Mouse (Mus musculus) stomach, postnatal 0 days (tissue): ENCODE data around the gene Zmynd12. TPM values are rescaled to one million over a fixed set of nuclear protein-coding genes. Genes with fewer than 3 reads are reported as not detected.

Experiments used
- ATAC-seq: fragments of 200-750 bp; cut with Nextera tagmentation; 2 replicates; pipeline ENCODE4 v1.8.0; 2017; ENCODE audit not compliant: low FRiP score, low TSS enrichment
- DNase-seq: peaks from one replicate; pipeline ENCODE4 v3.0.0-alpha.2; 2016; ENCODE audit warnings: low spot score
- H3K27ac ChIP-seq: fragments of 300-500 bp; sonication (generic); replicated peaks from 2 replicates; pipeline ENCODE4 v1.5.1; 2014; ENCODE audit warnings: mild to moderate bottlenecking, control low read depth
- H3K27me3 ChIP-seq: fragments of 300-500 bp; sonication (generic); 2 replicates; pipeline ENCODE4 v1.6.1; 2014; ENCODE audit warnings: low read length; ENCODE audit not compliant: control insufficient read depth, insufficient read depth
- H3K36me3 ChIP-seq: fragments of 300-500 bp; sonication (generic); 2 replicates; pipeline ENCODE4 v1.6.1; 2014; ENCODE audit warnings: low read length, mixed read lengths; ENCODE audit not compliant: control insufficient read depth, insufficient read depth
- H3K4me1 ChIP-seq: fragments of 300-500 bp; sonication (generic); replicated peaks from 2 replicates; pipeline ENCODE4 v1.6.1; 2014; ENCODE audit warnings: antibody characterized with exemption; ENCODE audit not compliant: control insufficient read depth, insufficient read depth
- H3K4me2 ChIP-seq: fragments of 300-500 bp; sonication (generic); replicated peaks from 2 replicates; pipeline ENCODE4 v1.6.1; 2014; ENCODE audit warnings: low read depth, mild to moderate bottlenecking, control low read depth, moderate library complexity
- H3K4me3 ChIP-seq: fragments of 300-500 bp; sonication (generic); 2 replicates; pipeline ENCODE4 v1.5.1; 2014; ENCODE audit warnings: low read depth, low read length, control low read depth
- H3K9ac ChIP-seq: fragments of 300-500 bp; sonication (generic); 2 replicates; pipeline ENCODE4 v1.6.1; 2014; ENCODE audit warnings: mild to moderate bottlenecking, low read length, control low read depth, mixed read lengths
- H3K9me3 ChIP-seq: fragments of 300-500 bp; sonication (generic); 2 replicates; pipeline ENCODE4 v1.6.1; 2016; ENCODE audit warnings: low read length; ENCODE audit not compliant: control insufficient read depth
- CTCF ChIP-seq: IDR thresholded peaks from 2 replicates; pipeline ENCODE4 v1.5.1; 2016; ENCODE audit warnings: antibody characterized with exemption, low read depth, mild to moderate bottlenecking, moderate library complexity
- EP300 ChIP-seq: optimal IDR thresholded peaks from 2 replicates; pipeline ENCODE3; 2016; ENCODE audit warnings: antibody characterized with exemption
- WGBS: fragments of 180-500 bp; shearing (Covaris S2); extraction: QIAGEN DNeasy Blood & Tissue Kit; methylation state at CpG from one replicate; pipeline ENCODE4 v1.1.7; 2014; 5-methylcytosine and 5-hydroxymethylcytosine counted together
- polyA plus RNA-seq: library from polyadenylated mRNA; unstranded; fragments of >200 nt; fragmentation: Nextera tagmentation; extraction: Ambion mirVana; gene quantifications from 2 replicates; pipeline ENCODE4 v1.2.1, GENCODE M21; 2015

The Zmynd12 gene
- polyA plus RNA-seq, 1 experiment from 2014 or later, result 0.15 TPM

- WGBS, result 64% methylated on average over 5 of the region's 5 CpGs
- no peak overlapping the region for H3K4me3 ChIP-seq
- DNase-seq (no peak), ATAC-seq (no peak)
- no peak overlapping the region for H3K9ac ChIP-seq
- no peaks in the 10 kb centered on the region for H3K27me3 ChIP-seq
- no peaks in the 10 kb centered on the region for H3K36me3 ChIP-seq
- no peaks in the 10 kb centered on the region for H3K4me1 ChIP-seq
- no peak overlapping the region for H3K27ac ChIP-seq
- no peaks in the 10 kb centered on the region for H3K9me3 ChIP-seq
- H3K4me2 ChIP-seq, result no peak overlapping the region
- TF ChIP-seq EP300, result no peak
- no peak for TF ChIP-seq CTCF
Measured at GRCm38 (mm10) chr4:119498319-119498848, 75.8 kb downstream of the Zmynd12 start.

- Histone ChIP-seq H3K27ac (no peak overlapping the region), H3K4me1 (no peaks in the 10 kb centered on the region), H3K4me3 (no peak overlapping the region), H3K9ac (no peak overlapping the region), H3K27me3 (no peaks in the 10 kb centered on the region), H3K9me3 (no peaks in the 10 kb centered on the region), H3K36me3 (no peaks in the 10 kb centered on the region), H3K4me2 (no peak overlapping the region)
- ATAC-seq, result no peak
- 77% methylated on average over 2 of the region's 2 CpGs for WGBS
- TF ChIP-seq EP300 (no peak), CTCF (peak; percentile 35)
- no peak for DNase-seq
Measured at GRCm38 (mm10) chr4:119511591-119511990, 89.0 kb downstream of the Zmynd12 start.

GRCm38 (mm10) chr4:119512731-119513141, 90.1 kb downstream of the Zmynd12 start:
- Histone ChIP-seq H3K36me3 (no peaks in the 10 kb centered on the region), H3K27ac (no peak overlapping the region), H3K4me2 (no peak overlapping the region), H3K9ac (no peak overlapping the region), H3K27me3 (no peaks in the 10 kb centered on the region), H3K9me3 (no peaks in the 10 kb centered on the region), H3K4me3 (no peak overlapping the region), H3K4me1 (no peaks in the 10 kb centered on the region)
- WGBS, result 48% methylated on average over 3 of the region's 3 CpGs
- ATAC-seq (no peak), DNase-seq (no peak)
- TF ChIP-seq EP300, result no peak
- TF ChIP-seq CTCF, result no peak

Other genes starting within 250 kb of the Zmynd12 start
- gene Zfp691, start 248.6 kb upstream of the Zmynd12 start, polyA plus RNA-seq, result 3.7 and 4.1 TPM in 2 replicates
- 0.40 and 0.42 TPM in 2 replicates for gene Ermap, start 232.8 kb upstream of the Zmynd12 start, polyA plus RNA-seq
- 99.7 and 100 TPM in 2 replicates for gene Svbp, start 227.5 kb upstream of the Zmynd12 start, polyA plus RNA-seq
- gene Tmem269, start 204.6 kb upstream of the Zmynd12 start, polyA plus RNA-seq, result 0.07 and 0.10 TPM in 2 replicates
- gene AU022252, start 190.1 kb upstream of the Zmynd12 start, polyA plus RNA-seq, result 15.6 and 16.9 TPM in 2 replicates
- gene P3h1, start 189.9 kb upstream of the Zmynd12 start, polyA plus RNA-seq, result 17.0 and 19.7 TPM in 2 replicates
- 0.07 TPM in 1 of 2 replicates, not detected in the other for gene Cldn19, start 167.4 kb upstream of the Zmynd12 start, polyA plus RNA-seq
- 330 and 339 TPM in 2 replicates for gene Ybx1, start 128.2 kb upstream of the Zmynd12 start, polyA plus RNA-seq
- 42.0 and 44.7 TPM in 2 replicates for gene Ppih, start 102.3 kb upstream of the Zmynd12 start, polyA plus RNA-seq
- gene Ccdc30, start 7.3 kb upstream of the Zmynd12 start, polyA plus RNA-seq, result 1.4 and 2.2 TPM in 2 replicates
- 30.7 and 31.6 TPM in 2 replicates for gene Ppcs, start 394 bp upstream of the Zmynd12 start, polyA plus RNA-seq
- 0.19 and 0.25 TPM in 2 replicates for gene Rimkla, start 69.8 kb downstream of the Zmynd12 start, polyA plus RNA-seq
- 7.4 and 7.6 TPM in 2 replicates for gene Foxj3, start 114.2 kb downstream of the Zmynd12 start, polyA plus RNA-seq
- 2.5 and 2.9 TPM in 2 replicates for gene Frg2f1, start 116.7 kb downstream of the Zmynd12 start, polyA plus RNA-seq
- gene Guca2a, start 214.9 kb downstream of the Zmynd12 start, polyA plus RNA-seq, result 0.88 and 1.0 TPM in 2 replicates
- gene Guca2b, start 236.1 kb downstream of the Zmynd12 start, polyA plus RNA-seq, result 1.1 and 1.2 TPM in 2 replicates